Mouse (Mus musculus) T-helper 2 cell (primary cell): ENCODE data around the gene Kcnb1.

Source experiments
- in situ Hi-C: fragments of 300-600 bp; cut with MboI, MseI; formaldehyde crosslinking; loops from one replicate; pipeline ENCODE4 v1.15.1; 2025; ENCODE audit warnings: high pct_unique_total_duplicates

The Kcnb1 gene

DNA sequence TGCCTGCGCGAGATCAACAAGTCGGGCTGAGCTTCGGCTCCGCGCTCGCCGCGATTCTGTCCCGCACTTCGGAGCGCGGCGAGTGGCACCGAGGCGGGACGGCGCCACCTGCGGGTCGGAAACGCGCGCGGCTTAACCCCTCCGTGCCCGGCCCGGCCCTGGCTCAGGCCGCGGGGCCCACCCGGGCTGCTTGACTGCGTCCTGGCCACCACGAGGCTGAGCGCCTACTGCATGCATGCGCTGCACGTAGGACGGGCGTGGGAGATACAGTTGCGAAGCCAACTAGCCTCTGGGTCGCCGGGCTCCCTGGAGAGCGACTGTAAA, at the start of gene Kcnb1:
Gene Kcnb1 (minus strand): TSS at position 80 of the 324 bp plus-strand sequence.
- in situ Hi-C loops = no loop called here

- in situ Hi-C loops = no loop called here
Observed at GRCm38 (mm10) chr2:167239262-167239661, 49.3 kb upstream of the Kcnb1 start.

GRCm38 (mm10) chr2:167237224-167237623, 47.3 kb upstream of the Kcnb1 start:
- in situ Hi-C loops = no loop called here

- in situ Hi-C loops = no loop called here
Observed at GRCm38 (mm10) chr2:167236174-167236573, 46.2 kb upstream of the Kcnb1 start.

DNA sequence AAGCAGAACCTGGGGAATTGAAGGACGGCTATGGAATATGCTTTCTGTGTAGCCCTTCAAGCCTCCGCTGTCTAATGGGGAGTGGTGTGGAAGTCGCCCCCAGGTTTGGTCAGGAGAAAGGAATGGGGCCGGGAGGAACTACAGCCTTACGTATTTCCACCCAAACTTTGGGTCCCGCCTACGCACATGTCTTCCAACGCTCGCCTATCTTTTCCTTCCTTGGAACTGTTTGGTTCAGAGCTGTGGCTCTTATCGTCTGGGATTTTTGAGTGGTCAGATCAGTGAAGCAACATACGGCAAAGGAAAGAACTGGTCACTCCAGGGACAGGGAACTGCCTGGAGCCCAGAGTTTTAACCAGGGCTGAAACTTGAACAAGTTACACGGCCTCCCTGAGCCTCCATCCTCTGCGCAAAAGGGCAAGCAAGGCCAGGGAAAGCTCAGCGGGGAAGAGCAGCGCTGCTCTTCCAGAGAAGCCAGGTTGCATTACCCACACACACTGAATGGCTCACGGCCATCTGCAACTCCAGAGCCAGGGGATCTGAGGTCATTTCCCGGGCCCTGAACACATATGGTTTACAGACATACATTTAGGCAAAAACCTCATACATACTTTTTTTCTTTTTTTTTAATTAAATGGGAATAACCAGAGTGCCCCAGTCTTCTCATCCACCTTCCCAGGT, 45.5 kb upstream of the Kcnb1 start:
- in situ Hi-C loops = no loop called here

- in situ Hi-C loops = no loop called here
Observed at GRCm38 (mm10) chr2:167233771-167234170, 43.8 kb upstream of the Kcnb1 start.

- in situ Hi-C loops = no loop called here
Observed at GRCm38 (mm10) chr2:167233009-167233335, 43.0 kb upstream of the Kcnb1 start.

DNA sequence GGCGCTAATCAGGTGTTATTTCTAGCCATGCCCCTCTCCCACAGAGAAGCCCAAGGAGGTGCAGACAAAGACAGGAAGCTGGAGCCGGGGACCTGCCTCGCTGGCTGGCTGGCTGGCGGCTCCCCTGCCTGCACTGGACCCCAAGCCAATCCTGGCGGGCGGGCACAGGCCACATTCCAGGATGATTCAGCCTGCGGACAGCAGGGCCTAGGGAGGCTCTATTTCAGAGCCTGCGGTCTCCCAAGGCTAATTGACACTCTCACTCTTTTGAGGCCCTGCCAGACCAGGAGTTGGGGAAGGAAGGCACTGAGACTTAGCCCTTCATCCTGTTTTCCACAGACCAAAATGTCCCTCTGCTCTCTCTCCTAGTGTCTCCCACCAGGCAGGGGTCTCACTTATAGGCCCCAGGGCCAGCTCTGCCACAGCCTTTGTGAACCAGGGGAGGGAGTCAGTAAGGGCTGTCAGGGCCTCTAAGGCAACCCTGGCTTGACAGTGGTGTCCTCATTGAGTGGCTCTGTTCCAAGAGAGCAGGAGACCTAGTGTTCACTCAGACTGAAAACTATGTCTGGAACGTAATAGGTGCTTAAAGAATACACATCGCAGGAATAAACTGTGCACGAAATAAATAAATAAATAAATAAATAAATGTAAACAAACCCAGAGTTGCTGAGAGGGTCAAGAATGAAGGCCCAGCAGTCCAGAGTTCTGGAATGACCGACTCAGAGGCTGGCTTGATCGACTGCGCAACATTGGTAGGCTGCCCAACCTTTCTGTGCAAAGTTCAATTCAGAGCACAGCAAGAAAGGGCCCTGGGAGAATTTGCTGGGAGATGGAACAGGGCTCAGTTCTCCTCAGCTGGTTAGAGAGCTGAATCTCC, 42.4 kb upstream of the Kcnb1 start:
- in situ Hi-C loops = no loop called here

DNA sequence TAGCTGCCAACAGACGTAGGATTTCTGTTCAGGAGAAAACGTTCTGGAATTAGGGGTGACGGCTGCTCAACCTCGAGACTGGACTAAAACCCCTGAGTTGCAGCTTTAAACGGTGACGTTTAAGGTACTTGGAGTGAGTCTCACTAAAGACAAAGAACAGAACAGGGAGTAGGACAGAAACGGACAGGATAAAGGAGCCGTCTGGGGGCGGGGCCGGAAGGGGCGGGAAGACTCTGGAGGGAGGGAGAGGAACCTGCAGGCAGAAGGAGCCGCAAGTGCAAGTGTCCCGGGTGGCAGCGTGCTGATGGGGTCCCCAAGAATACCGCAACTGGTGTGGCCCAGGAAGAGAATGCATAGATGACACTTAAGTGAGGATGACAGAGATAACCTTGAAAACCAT, 40.6 kb upstream of the Kcnb1 start:
- in situ Hi-C loops = no loop called here

DNA sequence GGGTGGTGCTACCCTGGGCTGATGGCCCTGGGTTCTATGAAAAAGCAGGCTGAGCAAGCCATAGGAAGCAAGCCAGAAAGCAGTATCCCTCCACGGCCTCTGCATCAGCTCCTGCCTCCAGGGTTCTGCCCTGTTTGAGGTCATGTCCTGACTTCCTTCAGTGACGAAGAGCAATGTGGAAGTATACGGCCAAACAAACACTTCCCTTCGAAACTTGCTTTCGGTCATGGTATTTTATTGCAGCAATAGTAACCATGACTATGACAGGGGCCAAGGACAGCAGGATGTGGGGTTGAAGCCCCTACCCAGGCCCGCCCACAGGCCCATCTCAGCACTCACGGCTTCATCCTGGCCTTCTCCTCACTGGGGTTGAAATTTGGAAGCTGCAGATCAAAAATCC, 35.0 kb upstream of the Kcnb1 start:
- in situ Hi-C loops = no loop called here

DNA sequence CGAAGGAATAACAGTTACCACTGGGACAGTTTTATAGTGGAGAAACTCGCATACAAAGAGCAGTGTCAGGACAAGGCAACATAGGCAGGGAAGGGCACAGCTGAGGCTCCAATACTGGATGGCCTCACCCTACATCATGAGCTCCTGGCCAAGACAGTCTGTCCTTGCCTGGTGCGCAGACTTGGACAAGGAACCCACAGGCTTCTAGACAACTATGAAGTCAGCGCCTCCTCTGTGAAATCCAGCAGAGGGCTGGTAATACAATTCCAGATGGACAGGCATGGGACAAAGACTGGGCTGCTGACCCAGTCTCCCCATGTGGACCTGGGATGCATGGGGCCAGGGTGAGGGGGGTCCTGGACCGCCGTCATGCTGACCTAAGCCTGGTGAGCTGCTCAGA, 34.2 kb upstream of the Kcnb1 start:
- in situ Hi-C loops = no loop called here

GRCm38 (mm10) chr2:167222152-167222551, 32.2 kb upstream of the Kcnb1 start:
- in situ Hi-C loops = no loop called here

DNA sequence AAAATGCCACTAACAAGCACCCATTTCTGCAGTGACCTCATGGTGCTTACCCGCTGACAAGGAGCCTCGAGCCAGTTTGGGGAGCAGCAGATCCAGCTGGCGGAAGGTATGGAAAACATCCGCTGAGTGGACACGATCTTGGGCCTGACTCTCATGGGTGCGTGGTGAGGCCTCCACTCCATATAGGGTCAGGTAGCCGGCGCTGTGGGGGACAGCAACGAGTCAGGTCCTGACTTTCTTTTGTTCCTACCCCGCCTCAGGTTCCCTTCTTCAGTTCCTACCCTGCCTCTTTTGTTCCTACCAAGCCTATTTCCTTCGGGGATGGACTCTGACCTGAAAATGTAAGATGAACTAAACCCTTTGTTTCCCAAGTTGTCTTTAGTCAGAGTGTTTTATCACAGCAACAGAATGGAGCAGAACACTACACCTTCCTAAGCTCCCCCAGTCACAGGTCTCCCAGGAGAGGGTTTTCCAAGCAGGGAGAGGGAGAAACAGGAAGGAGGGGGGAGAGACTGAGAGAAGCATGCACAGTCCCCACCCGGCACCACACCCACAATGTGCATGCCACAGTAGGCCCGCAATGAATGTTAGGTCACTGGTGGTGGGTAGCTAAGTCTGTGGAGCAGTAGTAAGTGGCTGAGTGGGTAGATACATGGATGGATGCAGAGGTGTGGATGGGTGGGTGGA, 31.3 kb upstream of the Kcnb1 start:
- in situ Hi-C loops = no loop called here

- in situ Hi-C loops = no loop called here
Observed at GRCm38 (mm10) chr2:167220736-167221135, 30.8 kb upstream of the Kcnb1 start.

- in situ Hi-C loops = loop anchor here (5.0 kb wide), 2 partner anchors 63 to 107 kb away; no protein-coding TSS in a partner anchor
Observed at GRCm38 (mm10) chr2:167219154-167219775, 29.3 kb upstream of the Kcnb1 start.

GRCm38 (mm10) chr2:167213666-167214065, 23.7 kb upstream of the Kcnb1 start:
- in situ Hi-C loops = loop anchor here (5.0 kb wide), 1 partner anchor 136 kb away; no protein-coding TSS in a partner anchor

- in situ Hi-C loops = loop anchor here (5.0 kb wide), 1 partner anchor 136 kb away; no protein-coding TSS in a partner anchor
Observed at GRCm38 (mm10) chr2:167213076-167213475, 23.1 kb upstream of the Kcnb1 start.

DNA sequence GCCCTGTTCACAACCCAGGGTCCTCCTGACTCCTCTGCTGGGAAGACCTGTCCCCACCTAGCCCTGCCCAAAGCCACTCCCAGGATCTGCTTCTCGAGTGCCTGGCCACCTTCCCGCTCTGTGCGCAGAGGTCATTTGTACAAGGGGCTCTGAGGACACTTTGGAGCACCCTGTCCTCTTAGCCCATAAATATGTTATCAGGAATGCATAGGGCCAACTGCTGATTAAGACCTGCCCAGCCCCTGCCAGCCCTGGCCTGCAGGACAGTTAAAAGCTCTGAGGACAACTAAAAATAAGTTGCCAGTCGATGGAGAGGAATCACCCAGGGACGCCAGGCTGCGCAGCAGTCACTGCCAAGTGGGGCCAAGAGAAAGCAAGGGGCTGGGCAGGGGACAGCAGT, 22.6 kb upstream of the Kcnb1 start:
- in situ Hi-C loops = loop anchor here (5.0 kb wide), 1 partner anchor 135 kb away; no protein-coding TSS in a partner anchor

DNA sequence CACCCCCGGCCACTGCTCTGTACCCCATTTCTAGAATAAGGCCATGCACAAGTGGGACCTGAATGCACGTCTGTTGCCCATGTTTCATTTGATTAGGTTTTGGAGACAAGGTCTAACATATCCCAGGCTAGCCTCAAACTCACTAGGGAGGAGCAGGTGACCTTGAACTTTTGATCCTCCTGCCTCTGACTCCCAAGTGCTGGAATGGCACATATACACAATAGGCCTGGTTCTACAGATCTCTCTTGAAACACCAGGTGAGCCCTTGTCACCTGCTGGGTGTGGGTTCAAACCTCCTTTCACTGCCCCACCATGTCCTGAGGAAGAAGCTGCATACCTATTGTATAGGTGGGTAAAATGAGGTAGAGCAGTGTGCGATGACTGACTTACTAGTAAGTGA, 22.1 kb upstream of the Kcnb1 start:
- in situ Hi-C loops = loop anchor here (5.0 kb wide), 1 partner anchor 135 kb away; no protein-coding TSS in a partner anchor

DNA sequence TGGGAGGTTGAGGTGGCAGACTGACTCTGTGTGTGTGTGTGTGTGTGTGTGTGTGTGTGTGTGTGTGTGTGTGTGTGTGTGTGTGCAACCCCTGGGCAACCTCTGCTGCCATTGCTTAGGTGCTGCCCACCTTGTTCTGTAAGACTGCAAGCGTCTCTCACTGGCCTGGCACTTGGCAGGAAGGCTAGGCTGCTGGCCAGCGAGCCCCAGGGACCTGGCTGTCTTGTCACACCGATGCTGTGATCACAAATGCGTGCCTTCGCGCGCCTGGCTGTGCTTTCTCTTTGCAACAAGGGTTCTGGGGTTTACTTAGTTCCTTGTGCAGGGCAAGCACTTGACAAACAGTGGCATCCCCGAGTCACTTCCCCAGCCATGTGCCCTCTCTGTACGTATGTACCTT, 19.9 kb upstream of the Kcnb1 start:
- in situ Hi-C loops = loop anchor here (5.0 kb wide), 1 partner anchor 133 kb away; no protein-coding TSS in a partner anchor

DNA sequence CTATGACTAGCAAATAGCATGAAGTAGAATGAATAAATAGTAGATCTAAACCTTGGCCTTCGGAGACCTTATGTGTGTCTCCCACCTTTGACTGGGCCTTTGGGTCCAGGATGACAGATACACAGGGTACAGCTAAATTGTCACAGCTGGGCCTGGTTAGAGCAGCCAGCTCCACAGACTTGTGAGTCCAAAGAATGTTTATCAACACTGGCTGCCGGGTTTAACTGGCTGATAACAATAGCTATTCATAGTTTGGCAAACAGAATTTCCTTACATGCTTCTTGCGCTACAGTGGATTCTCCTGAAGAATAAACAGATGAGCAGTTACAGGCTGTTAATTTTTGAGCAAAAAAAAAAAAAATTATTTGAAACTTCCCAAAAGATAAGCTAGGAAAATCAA, 19.0 kb upstream of the Kcnb1 start:
- in situ Hi-C loops = no loop called here
